Mouse (Mus musculus): ENCODE data around the gene Nfe2. TPM values are rescaled to one million over a fixed set of nuclear protein-coding genes. Genes with fewer than 3 reads are reported as not detected.
A peak's percentile ranks its signal among the peaks of the same experiment; 100 is the strongest.
"Not testable (repeated sequence)": the region's sequence is repeated elsewhere in the genome, so short reads cannot be mapped to it uniquely, and the experiment has no call there.

Gene Nfe2
- polyA plus RNA-seq, 1 experiment: 1.2 TPM

DNA sequence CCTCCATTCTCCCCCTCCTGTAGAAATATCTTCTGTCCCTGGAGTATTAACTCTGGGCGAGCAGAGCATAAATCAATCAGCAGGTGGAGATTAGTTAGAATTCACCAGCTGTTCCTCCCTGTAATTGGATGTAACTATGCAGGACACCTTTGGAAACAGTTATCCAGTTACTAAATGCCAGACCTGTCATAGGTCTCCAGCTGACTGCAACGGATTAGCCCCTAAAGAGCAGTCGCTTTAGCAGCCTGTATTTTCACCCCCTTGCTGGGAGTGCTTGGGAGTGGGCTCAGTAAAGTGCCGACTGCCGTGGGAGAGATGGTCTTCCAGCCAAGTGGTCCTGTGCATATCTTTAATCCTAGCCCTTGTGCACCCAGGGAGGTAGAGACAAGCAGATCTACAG, 31.4 kb upstream of the Nfe2 start:
- TF ChIP-seq CTCF (IDR thresholded peaks at IDR 0.05; ENCODE audit: borderline replicate concordance, extremely low read depth, insufficient read depth, insufficient read length) (no peak), POLR2A (IDR thresholded peaks at IDR 0.05; ENCODE audit: borderline replicate concordance, extremely low read depth, insufficient read depth, insufficient read length, poor library complexity, severe bottlenecking) (no peak)
- peak; percentile 25 for DNase-seq (ENCODE audit: low read depth)

DNA sequence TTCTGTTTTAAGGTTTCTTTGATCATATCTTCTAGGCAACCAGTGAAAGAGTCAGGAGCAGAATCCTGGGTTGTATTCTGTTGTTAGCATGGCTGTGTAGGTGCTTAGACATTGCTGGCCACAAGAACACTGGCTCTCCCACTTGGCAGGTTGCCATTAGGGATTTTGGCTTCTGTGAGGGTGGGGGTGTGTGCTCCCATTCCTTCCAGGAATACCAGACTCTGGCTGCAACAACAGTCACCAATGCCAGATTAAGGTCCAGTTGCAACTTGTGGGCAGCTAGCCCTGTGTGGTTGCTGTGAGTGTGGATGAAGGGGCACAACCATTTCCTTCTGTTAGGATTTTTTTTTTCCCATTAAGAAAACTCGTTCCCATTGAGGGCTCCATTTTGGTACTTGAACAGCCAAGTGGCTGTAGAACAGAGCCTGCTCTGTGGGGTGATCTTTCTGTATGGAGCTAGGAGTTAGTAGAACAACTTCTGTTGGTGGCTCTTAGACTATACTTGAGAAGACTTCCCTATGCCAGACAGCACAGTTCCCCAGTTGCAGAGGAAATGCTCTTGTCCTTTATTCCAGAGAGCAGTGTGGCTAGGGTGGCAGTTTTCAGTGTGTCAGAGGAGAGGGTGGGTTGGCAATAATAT, 27.7 kb upstream of the Nfe2 start:
- peak; percentile 89 for DNase-seq (ENCODE audit: low read depth)
- no peak for TF ChIP-seq CTCF (IDR thresholded peaks at IDR 0.05; ENCODE audit: borderline replicate concordance, extremely low read depth, insufficient read depth, insufficient read length)
- TF ChIP-seq POLR2A (IDR thresholded peaks at IDR 0.05; ENCODE audit: borderline replicate concordance, extremely low read depth, insufficient read depth, insufficient read length, poor library complexity, severe bottlenecking): no peak

DNA sequence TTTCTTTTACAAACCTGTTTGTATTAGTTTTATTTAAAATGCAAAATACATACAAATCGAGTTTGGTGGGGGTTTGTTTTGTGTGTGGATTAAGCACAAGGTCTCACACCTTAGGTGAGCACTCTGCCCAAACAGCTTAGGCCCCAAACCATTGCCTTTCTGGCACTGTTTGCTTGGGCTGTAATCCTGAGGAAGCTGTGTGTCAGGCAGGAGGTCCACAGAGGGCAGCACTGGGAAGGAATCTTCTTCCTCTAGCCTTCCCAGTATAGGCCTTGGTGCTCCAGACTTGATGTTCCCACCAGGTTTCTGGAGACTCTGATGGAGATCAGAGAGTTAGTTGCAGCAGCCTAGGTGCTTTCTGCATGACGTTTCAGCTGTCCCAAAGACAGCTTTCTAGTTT, 26.4 kb upstream of the Nfe2 start:
- peak; percentile 22; the same call in 1 of the 2 replicates for TF ChIP-seq CTCF (IDR thresholded peaks at IDR 0.05; ENCODE audit: borderline replicate concordance, extremely low read depth, insufficient read depth, insufficient read length)
- no peak for TF ChIP-seq POLR2A (IDR thresholded peaks at IDR 0.05; ENCODE audit: borderline replicate concordance, extremely low read depth, insufficient read depth, insufficient read length, poor library complexity, severe bottlenecking)
- DNase-seq (ENCODE audit: low read depth): no peak

DNA sequence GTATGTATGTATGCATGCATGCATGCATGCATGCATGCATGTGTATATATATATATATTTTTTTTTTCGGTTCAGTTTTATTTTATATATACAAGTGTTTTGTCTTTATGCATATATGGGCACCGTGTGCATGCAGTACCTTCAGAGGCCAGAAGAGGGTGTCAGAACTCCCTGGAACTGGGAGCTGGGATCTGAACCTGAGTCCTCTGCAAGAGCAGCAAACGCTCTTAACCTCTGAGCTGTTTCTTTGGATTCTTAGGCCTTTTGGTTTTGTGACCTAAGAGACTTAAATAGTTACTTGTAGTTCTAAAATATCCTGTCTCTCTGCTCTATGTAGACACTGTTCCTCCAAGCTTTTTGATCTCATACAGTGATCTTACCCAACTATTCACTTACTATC, 25.9 kb upstream of the Nfe2 start:
- TF ChIP-seq CTCF (IDR thresholded peaks at IDR 0.05; ENCODE audit: borderline replicate concordance, extremely low read depth, insufficient read depth, insufficient read length) (peak; percentile 69), POLR2A (IDR thresholded peaks at IDR 0.05; ENCODE audit: borderline replicate concordance, extremely low read depth, insufficient read depth, insufficient read length, poor library complexity, severe bottlenecking) (no peak)
- peak; percentile 68 for DNase-seq (ENCODE audit: low read depth)

DNA sequence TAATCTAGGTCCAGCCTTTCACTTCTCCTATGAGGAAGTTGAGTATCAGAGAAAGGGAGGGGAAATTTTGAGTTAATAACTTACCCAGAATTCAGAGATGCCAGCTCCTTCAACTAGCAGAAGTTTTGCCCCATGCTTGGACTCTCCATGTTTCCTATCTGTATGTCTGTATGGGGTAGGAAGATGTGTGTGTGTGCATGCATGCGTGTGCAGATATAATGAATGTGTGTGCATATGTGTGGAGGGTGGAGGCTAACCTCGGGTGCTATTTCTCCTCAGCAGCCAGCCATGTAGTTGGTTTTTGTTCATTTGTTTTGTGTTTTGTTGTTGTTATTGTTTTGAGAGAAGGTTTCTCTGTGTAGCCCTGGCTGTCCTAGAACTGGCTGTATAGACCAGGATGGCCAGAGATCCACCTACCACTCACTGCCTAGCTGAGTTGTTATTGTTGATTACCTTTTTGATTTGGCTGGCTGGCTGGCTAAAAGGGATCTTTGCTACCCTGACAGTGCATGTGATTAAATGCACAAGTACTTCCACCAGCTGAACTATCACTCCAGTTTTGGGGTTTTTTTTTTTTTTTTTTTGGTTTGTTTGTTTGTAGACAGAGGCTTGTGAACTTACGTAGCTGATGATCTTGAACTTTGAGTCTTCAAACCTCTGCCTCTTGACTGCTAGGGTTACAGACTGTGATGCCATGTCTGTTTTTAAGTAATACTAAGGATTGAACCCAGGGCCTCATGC, 23.4 kb upstream of the Nfe2 start:
- TF ChIP-seq POLR2A (IDR thresholded peaks at IDR 0.05; ENCODE audit: borderline replicate concordance, extremely low read depth, insufficient read depth, insufficient read length, poor library complexity, severe bottlenecking): no peak
- TF ChIP-seq CTCF (IDR thresholded peaks at IDR 0.05; ENCODE audit: borderline replicate concordance, extremely low read depth, insufficient read depth, insufficient read length): no peak
- no peak for DNase-seq (ENCODE audit: low read depth)

DNA sequence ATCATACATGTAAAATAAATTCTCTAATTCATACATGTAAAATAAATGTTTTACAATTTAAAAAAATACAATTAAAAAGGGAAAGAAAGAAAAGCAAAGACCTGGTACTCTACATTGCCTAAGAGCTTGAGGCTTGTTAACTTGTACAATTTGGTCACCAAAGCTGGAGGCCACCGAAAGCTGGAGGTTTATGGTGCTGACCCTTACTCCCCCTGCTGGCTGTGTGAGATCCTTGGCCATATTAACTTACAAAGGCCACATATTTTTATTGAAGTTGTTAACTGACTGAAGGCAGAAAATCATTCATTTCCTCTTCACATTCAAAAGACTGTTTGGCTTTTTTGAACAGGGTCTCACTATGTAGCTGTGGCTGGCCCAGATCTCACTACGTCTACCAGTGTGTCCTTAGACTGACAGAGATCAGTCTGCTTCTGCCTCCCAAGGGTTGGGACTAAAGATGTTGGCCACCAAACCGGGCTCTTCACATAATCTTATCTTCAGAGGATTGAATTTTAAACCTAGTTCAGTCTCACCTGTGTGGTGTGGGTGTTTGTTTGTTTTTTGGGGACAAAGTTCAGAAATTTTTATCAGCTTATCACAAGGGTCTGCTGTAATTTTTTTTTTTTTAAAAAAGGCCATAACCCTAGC, 22.7 kb upstream of the Nfe2 start:
- TF ChIP-seq POLR2A (IDR thresholded peaks at IDR 0.05; ENCODE audit: borderline replicate concordance, extremely low read depth, insufficient read depth, insufficient read length, poor library complexity, severe bottlenecking) (no peak), CTCF (IDR thresholded peaks at IDR 0.05; ENCODE audit: borderline replicate concordance, extremely low read depth, insufficient read depth, insufficient read length) (peak; percentile 57; the same call in 1 of the 2 replicates)
- peak; percentile 52 for DNase-seq (ENCODE audit: low read depth)

DNA sequence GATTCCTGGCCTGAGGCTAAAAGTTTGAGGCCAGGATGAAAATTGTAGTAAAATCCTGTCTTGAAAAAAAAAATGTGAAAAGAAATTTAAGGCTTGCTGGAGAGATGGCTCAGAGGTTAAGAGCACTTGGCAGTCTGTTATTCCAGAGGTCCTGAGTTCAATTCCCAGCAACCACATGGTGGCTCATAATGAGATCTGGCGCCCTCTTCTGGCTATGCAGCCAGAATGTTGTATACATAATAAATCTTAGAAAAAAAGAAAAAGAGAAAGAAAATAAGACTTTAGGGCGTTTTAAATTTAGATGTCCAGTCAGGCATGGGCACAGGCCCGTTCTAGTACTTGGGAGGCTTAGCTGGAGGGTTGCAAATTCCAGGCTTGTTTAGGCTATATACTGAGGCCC, 21.5 kb upstream of the Nfe2 start:
- DNase-seq (ENCODE audit: low read depth): no peak

DNA sequence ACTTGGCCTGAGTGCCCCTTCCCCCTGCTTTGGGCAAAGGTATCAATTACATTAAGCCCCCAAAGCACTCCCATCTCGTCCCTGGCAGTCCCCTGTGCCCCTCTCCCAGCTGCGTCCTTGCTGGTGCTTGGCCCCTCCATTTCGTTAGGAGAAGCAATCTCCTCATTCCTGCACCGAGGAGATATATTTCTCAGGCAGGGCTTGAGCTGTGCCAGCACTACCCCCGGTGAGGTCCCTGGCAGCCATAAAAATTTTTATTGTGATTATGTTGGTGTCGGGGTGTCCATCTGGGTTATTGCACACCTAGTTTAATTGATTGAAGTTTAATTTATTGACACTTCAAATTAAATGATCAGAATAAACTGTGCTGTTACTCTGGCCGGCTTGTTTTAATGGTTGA, 19.7 kb upstream of the Nfe2 start:
- no peak for TF ChIP-seq POLR2A (IDR thresholded peaks at IDR 0.05; ENCODE audit: borderline replicate concordance, extremely low read depth, insufficient read depth, insufficient read length, poor library complexity, severe bottlenecking)
- no peak for TF ChIP-seq CTCF (IDR thresholded peaks at IDR 0.05; ENCODE audit: borderline replicate concordance, extremely low read depth, insufficient read depth, insufficient read length)
- no peak for DNase-seq (ENCODE audit: low read depth)

More for the DNA sequence above, 21.5 kb upstream of the Nfe2 start:
- no peak for TF ChIP-seq CTCF (IDR thresholded peaks at IDR 0.05; ENCODE audit: borderline replicate concordance, extremely low read depth, insufficient read depth, insufficient read length)
- TF ChIP-seq POLR2A (IDR thresholded peaks at IDR 0.05; ENCODE audit: borderline replicate concordance, extremely low read depth, insufficient read depth, insufficient read length, poor library complexity, severe bottlenecking): no peak

DNA sequence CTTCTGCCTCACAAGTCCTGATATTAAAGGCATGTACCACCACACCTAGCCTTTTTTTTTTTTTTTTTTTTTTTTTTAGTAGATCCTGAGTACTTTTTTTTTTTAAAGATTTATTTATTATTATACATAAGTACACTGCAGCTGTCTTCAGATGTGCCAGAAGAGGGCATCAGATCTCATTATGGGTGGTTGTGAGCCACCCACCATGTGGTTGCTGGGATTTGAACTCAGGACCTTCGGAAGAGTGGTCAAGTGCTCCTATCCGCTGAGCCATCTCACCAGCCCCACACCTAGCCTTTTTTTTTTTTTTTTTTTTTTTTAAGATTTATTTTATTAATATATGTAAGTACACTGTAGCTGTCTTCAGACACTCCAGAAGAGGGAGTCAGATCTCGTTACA, 17.7 kb upstream of the Nfe2 start:
- not testable (repeated sequence) for DNase-seq (ENCODE audit: low read depth)

DNA sequence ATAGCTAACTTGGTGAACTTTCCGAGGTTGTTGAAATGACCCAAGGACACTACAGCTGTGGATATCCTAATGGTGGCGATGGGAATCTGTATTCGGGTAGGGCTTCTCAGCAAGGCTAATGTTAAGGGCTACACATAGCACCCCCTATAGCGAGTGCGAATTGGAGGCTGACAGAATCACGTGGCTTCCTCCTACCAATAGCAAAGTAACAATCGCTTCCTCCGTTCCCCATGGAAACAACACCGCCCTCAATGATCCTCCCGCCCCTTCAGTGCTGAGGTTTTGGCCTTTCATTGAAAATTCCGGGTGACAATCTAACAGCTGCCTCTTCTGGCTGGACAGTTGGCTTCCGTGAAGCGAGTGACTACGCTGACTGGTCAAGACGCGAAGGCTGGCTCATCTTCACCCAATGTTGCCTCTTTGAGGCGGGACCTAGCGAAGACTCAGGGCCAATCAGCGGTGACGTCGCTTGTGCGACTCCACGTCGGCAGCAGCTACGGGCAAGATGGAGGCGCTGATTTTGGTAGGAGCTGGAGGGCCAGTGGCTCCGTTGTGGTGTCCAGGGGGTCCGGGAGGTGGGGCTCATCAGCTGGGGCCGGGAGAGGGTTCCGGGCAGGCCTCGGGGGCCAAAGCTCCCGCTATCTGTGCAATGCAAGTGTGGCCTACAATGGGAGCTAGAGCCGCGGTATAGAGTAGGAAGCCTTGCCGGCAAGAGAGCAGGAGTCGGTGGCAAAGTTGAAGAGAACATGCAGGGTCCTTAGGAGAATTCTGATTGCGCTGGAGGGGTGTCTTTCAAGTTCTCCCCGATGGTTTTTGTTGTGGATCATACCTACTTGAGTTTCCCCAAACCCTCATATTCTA, 14.4 kb upstream of the Nfe2 start, which contains the start of gene Copz1:
TSS of gene Copz1 (plus strand) at position 296 of the 861 bp plus-strand sequence.
- peak; percentile 100 for DNase-seq (ENCODE audit: low read depth)
- TF ChIP-seq POLR2A (IDR thresholded peaks at IDR 0.05; ENCODE audit: borderline replicate concordance, extremely low read depth, insufficient read depth, insufficient read length, poor library complexity, severe bottlenecking) (peak; percentile 50; the same call in 1 of the 2 replicates), CTCF (IDR thresholded peaks at IDR 0.05; ENCODE audit: borderline replicate concordance, extremely low read depth, insufficient read depth, insufficient read length) (peak; percentile 20; the same call in 1 of the 2 replicates)

DNA sequence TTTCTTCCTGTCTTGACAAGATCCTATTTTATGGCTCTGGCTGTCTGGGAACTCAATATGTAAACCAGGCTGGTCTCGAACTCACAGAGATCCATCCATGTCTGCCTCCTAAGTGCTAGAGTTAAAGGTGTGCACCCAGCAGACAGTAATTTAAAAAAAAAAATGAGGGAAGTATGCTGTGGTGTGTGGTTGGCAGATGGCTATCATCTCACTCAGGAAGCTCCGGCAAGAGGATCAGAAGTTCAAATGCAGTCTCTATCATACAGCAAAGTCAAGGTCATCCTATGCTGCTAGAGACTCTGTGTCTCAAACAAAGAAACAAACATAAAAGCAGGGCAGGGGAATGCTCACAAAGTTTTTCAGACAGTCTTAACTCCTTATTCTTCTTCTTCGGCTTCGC, 10.7 kb upstream of the Nfe2 start:
- TF ChIP-seq CTCF (IDR thresholded peaks at IDR 0.05; ENCODE audit: borderline replicate concordance, extremely low read depth, insufficient read depth, insufficient read length) (no peak), POLR2A (IDR thresholded peaks at IDR 0.05; ENCODE audit: borderline replicate concordance, extremely low read depth, insufficient read depth, insufficient read length, poor library complexity, severe bottlenecking) (no peak)
- DNase-seq (ENCODE audit: low read depth): no peak
